Mouse (Mus musculus): Measurements from ENCODE around the gene Ablim1.

The Ablim1 gene

DNA sequence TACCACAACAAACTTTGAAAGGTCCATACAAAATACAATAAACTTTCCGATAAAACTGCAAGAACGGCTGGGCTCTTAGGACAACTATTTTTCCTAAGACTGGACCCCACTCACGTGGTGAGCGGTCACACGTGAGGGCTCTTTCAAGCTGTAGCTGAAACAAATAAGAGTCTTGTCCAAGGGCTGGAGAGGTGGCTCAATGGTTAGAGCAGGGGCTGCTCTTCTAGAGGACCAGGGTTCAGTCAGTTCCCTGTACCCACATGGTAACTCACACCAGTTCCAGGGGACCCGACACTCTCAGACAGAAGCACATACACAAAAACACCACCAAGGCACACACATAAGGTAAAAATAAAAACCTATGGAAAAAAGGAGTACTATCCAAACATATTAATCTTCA is 197.0 kb downstream of the Ablim1 start:
- no peak for DNase-seq

DNA sequence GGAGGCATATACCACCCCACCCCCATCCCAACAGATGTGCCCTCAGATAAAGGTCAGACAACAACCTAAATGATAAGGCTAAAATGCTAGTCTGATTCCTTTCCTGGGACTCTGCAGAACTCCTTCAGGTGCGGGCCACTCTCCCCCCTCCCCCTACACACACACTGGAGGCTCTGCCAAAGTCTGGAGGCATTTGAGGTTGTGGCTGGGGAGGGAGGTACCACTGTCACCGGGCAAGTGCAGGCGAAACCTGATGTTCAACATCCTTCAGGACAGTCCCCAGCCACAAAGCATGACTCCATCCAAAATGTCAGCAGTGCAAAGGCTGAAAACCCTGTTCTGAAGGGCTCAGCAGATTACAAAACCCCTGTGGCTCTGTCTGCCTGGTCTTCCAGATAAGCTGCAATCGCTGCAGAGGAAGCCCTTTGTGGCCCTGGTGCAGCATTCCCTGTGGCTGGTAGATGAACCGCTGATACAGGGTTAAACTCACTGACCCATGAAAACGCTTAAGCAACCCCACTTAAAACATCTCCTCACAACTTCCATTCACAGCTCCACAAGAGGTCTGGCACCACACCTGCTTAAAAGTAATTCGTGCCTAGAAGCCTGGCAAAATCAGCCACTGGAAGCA is 197.7 kb downstream of the Ablim1 start:
- no peak for DNase-seq

DNA sequence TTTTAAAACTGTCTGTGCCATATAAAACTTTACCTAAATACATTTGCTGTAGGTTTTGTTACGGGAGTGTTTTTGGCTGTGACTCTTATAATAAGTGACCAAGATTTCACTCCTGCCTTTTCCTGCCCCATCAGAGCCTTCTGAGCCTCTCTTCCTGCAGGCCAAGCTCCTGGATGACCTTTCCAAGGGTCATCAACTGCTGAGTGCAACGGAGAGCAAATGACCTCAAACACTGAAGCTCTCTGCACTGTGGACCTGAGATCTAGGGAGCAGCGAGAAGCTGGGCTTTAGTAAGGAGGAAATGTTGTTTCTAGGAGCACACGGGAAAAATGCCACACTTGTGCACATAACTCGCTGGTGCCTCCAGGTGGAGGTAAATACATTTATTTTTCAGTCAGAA is 199.0 kb downstream of the Ablim1 start:
- DNase-seq = no peak

DNA sequence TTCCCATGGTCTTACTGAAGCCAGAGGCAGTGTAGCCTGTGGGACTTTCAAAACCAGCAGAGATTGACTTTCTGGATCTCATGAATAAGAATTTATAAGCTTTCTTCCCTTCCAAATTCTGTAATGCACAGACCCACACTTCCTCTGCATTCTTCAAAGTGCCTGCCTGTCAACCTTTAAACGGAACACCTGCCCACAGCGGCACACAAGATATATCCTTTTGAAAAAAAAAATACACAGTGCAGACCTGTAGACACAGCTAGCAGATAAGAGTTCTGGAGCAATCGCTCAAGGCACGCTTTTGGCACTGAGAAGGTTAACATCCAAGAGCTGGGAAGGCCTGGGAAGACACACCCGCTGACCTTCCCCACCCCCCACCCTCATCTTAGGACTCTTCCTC is 199.8 kb downstream of the Ablim1 start:
- DNase-seq = no peak

DNA sequence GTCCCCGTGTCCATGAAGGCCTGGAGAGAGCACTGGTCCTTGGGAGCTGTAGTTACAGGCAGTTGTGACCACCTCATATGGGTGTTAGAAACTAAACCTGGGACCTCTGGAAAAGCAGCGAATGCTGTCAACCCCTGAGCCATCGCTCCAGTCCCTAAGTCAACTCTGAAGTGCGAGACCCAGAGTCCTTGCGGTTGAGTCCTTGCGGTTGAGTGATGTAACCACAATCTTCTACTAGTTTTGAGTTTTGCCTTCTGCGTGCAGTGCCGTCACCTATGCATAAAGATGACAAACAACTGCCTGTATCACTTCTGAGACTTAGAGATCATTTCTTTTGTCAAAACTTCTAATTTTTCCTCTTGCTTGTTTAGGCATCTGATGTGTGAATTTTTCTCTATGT is 200.7 kb downstream of the Ablim1 start:
- DNase-seq = no peak

DNA sequence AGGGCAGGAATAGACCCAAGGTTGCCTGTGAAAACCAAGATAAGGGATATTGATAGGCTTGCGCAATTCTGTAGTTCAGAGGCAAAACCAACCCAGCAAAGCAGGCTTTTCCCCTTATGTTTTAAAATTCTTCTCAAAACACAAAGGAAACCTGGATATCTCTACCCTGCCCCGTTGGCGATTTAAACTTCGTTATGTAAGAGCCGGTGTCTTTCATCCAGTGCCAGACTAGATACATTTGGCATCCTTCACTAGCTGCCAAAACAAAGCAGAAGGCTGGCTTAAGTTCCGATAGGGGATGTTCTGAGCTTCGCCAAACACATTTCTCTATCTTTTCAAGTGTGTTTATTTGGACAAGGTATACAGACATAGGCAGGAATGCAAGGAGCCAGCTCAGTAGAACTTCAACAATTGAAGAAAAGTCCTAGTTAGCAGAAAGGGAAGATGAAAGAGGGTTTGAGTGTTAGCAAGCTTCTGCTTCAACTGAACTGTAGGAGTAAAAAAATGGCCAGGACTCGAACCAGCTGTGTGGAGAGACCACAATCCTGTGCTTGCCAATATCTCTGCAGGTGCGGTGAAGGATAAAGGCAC is 201.8 kb downstream of the Ablim1 start:
- DNase-seq = no peak

DNA sequence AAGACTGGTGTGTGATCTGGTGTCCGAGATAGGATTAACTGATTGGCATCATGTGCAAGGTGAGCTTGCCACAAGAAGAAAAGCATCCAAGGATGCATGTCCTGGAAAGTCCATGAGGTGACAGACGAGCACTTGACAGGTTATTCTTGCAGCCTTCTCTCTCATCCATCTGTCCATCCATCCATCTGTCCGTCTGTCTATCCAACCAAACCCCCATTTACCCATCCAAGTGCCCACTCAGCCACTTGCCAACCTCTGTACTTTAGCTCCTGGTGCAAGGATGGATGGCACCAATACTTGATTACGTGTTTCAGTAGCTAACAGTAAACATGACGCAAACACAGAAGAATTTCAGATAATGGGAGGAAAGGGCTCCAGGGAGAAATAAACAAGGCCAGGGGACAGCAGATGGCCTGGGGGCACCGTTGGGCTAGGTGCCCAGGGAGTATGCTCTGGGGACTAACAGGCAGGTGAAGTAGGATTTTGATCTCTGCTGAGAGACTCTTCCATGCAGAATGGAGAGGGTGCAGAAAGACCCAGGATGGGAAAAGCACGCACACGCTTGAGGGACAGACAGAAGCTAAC is 202.4 kb downstream of the Ablim1 start:
- no peak for DNase-seq

DNA sequence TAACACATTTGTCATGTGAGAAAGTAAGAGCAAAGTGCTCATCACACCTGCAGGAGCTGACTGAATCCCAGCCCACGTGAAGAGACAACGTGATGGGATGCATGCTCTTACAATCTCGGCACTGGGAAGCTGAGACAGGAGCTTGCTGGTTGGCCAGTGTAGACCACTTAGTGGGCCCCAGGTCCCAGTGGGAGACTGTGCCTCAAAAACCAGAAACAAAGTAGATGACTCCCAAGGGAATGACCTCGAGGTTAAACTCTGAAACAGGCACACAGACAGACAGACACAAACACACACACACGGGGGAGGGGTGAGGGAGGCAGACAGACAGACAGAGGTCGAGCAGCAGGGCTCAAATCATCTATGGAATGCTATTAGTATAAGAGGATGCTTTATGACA is 203.4 kb downstream of the Ablim1 start:
- DNase-seq = no peak

DNA sequence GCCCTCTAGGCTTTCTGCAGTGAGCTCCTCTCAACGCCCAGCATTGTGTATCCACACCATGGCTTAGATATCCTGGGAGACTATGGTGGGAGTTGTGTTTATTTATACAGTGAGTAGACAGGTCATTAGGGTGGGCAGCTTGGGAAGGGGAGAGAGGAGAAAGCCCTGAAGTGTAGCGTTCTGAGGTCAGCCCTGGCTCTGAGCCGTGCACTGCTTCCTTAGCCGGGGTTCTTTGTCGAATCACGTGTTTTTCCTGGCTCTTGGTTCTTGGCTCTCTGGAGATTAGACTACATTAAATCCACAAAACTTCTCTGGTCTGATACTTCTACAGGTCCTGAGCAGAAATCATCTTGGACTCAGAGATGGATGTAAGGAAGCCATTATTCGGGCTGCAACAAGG is 205.1 kb downstream of the Ablim1 start:
- DNase-seq = no peak

DNA sequence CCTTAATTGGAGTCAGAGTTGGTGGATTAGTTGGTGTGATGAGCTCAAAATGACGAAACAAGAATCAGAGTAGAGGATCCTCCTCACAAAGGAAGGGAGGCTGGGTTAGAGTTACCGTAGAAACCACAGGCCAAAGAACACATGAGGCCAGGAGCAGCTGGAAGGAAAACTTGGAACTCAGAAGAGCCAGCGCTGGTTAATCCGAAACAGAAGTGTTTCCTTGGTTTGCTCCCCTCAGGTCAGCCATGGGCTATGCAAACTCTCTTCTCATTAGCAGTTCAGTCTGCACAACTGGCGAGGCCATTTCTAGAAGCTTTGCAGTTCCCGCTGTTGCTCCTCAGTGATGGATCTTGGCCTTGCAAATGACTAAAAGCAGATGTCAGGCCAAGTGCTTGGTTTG is 208.2 kb downstream of the Ablim1 start:
- no peak for DNase-seq

DNA sequence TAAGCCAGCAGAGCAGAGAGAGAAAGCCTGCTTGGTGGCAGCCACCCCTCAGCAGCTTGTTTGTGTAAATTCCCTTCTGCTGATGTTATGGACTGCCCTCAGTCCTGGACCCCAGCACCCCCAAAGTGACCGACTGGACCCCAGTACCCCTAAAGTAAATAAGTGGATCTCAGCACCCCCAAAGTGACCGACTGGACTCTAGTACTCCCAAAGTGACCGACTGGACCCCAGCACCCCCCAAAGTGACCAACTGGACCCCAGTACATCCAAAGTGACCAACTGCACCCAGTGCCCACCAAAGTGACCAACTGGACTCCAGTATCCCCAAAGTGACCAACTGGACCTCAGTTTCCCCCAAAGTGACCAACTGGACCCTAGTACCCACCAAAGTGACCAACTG is 208.7 kb downstream of the Ablim1 start:
- DNase-seq = no peak

DNA sequence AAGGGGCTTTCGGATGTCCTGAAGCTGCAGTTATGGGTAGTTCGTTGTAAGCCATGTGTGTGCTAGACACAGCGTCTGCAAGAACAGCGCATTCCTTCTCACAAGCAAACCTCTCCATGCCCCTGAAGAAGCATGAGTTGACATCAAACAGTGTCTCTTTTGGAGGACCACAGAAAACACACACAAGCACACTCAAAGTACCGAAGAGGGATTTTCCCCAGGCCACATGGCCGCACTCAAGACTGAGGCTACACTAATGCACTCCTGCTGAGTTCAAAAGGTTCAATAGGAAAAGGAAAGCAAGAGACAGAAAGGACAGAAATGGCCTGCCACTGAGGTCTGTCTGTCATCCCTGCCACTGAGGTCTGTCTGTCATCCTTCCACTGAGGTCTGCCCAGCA is 209.6 kb downstream of the Ablim1 start:
- no peak for DNase-seq

DNA sequence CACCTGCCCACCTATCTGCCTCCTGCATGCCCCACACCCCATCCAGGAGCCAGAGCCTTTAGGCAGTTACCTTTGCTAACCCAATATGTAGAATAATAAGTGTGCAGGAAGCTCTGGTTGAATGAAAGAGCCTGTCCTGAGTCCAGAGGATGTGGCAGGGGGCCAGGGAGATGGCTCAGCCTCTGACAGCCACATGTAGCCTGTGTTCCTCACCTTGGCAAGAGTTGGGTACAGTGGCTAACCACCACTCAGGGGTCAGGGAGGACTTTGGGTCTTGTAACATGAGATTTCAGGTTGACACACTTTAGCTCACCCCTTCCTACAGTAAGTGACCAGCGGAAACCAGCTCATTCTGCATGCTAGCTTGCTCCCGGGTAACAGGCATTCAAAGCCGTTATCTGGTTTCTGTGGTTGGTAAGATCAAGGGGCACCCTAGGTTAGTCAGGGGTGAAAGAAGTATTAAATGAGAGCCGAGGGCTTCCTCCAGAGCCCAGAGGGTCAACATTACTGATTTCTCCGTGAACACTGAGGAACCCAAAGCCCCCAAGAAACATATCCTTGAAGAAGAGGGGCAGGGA is 210.5 kb downstream of the Ablim1 start:
- no peak for DNase-seq

DNA sequence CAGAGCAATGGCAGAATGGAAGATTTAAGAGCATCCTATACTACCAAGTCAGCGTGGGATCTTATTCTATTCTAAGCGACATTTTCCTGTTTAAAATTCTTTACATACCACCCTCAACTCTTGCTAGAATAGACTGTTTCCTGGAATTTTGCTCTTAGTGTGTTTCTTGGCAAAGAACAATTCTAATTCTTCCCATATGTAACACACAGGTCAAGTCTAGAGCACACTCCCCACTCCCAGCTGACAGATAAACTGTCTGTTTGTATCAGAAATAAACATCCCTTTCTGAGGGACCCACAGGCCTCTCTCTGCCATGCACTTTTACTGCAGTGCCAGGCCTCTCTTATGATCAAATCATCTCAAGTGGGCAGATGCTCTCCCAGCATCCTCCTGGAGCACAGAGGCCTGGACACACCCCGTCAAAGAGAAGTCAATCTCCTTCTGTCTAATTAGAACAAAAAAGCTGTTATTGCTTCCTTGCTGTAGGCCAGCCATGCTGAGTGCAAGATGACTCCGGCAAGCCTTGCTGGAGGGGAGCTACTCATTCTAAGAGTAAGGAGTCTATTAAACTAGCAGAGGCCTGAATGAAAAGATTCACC is 211.3 kb downstream of the Ablim1 start:
- no peak for DNase-seq

DNA sequence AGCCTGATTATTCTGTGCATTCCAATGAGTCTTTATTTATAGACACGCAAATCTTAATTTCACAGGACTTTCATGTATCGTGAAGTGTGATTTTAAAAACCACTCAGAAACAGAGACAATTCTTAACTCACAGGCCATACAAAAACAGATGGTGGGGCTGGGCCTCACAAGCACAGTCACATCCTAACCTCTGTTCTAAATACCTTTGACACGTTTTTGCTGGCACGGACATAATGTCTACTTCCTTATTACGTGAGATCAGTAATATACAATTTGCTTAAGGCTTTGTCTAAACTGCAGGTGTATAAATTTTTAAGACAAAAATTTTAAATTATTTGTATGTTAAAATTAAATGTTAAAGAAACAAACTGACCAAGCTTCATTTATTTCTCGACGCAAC is 212.7 kb downstream of the Ablim1 start:
- DNase-seq = no peak

DNA sequence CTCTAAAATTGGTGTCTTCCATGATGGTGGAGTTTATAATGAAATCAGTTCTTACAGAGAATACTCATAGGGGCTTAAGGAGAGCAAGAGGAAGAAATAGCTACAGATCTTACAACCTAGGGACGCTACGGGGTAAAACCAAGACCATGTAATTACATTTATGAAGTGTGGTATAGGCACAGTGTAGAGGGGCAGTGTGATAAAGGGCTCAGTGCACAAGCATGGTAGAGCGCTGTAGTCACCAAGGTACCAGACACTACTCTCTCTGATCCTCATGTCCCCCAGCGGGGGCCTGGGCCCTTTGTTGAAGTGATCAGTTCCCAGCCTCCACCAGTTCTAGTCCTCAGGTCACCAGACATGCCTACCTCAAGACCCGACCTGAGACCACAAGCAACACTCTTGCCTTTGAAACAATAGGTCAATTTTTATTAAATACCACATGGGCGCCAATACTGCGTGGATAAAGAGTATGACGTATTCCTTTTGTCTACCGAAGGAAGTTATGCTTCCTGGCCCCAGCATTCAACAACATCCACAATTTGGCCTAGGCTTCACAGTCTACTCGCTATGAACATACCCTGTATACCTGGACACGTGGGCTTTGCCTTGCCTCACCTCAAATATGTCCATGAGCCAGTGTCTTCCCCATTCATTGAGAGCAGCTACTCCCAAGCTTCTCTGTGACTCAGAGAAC is 213.8 kb downstream of the Ablim1 start:
- no peak for DNase-seq

DNA sequence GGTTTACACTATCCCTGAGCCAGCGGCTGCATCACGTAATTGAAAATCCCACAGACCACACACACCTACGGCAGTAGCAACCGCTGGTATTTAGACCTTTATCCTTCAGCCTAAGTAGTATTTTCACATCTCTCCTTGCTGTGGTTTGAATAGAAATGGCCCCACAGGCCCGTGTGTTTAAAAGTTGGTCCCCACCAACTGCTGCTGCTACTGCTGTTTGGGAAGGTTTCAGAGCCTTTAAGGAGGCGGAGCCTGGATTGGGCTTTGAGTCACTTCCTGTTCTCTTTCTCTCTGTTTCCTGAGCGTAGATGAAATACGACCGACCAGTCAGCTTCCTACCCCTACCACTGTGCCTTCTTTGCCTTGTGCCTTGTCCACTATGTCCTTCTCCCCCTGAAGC is 214.7 kb downstream of the Ablim1 start:
- no peak for DNase-seq

DNA sequence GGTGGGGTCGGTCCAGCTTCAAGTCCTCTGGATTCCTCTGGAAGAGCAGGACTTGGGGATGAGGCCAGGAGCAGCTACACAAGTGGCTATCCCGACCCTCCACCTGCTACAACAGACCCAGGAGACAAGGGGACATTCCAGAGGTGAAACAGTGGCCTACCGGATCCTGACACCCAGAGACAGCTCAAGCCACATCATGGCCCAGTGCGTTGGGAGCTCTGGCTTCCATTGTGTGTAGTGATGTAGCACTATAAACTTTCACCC is 215.7 kb downstream of the Ablim1 start:
- no peak for DNase-seq

DNA sequence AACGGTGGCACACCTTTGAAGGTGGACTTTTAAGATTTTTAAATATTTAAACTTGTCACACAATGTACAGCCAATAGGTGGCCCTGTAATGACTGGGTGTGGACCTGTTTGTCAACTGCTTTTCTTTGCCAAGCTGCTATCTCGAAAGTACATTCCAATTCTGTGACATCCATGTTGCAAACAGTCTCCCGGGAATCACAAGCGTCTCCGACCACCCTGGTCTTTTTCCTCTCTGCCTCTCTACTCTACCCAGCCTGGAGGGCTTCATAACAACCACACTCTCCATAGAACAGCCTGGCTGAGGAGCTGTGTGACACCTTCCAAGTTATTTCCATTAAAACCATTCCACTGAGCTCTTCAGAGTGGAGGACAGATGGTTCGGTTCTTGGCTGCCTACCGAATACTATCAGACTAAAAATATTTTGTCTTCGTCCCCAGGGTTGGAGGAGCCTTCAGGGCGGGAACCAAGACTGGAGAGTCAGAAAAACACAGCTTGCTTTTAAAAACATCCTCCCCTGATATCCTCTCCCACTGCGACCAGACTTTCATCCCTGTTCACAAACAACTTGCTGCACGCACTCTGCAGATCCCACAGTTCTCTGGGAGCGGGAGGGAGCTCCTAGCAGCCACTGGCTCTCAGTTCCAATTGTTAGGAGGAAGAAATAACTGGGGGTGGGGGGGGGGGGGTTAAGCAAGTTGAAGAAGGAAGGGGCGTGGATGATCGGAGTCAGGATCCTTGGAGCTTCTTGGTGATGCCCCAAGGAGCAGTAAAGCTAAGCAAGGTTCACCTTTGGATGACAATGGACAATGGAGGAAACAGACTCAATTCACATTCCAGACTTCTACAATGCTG is 216.3 kb downstream of the Ablim1 start:
- DNase-seq = peak; percentile 58

DNA sequence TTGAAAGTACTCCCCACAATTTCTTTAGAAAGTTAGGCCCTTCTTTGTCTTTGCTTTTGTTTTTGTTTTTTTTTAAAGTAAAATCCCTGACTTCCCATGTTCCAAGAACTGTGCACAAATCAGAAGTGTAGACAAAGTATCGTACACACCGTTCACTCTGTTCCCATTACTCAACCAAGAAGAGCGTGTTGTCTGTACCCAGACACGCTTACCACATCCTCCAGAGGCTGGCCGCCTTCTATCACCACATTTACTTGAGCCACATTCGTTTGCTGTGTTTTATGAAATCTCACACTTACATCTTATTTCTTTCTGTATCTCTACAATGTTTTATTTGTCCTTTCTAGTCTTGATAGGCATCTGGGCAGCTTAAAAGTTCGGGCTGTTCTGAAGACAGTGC is 219.4 kb downstream of the Ablim1 start:
- no peak for DNase-seq

DNA sequence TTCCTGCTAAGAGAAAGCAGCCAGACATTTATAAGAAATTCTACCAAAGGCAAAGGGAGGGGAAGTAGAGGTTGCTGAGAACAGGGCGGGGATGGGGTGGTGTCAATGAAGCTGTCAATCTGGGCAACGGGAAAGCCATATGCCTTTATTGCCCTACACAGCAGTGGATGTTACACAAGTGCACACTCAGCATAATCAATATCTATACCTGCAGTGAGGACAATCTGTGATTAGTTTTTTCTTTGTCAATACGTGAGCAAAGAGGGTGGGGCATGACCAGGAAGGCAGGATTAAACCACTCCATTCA is 221.1 kb downstream of the Ablim1 start:
- DNase-seq = no peak

DNA sequence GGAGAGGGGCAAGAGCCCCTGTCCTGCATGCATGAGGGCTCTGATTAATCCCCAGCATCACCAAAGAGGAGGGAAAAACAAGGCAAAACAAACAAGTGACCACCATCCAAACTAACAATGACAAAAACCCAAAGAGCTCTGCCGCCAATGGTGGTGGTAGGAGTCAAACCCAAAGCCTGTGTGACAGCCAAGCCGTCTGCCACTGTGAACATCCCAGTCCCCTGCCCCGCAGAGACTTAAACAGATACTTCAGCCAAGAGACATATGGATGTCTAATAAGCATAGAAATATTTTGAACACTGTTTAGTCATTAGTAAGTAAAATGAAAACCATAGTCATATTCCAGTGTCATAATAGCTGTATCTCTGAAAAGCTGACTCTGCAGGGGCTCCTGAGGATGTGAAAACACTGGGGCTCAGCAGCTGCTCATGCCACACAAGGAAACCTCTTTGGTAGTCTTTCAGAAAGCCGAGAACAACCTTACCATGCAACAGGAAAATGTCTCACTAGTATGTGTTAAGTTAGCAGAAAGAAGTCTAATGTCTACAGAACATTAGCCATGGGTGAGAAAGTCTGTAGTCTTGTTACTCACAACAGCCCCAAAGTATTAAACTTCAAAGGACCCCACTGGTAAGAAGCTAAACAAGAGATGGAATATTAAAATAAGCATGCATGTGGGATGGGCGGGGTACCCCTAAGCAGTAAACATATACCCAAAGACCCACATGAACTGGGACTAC is 221.6 kb downstream of the Ablim1 start:
- no peak for DNase-seq
